Mouse (Mus musculus): ENCODE data around the gene Zcchc7. TPM values are rescaled to one million over a fixed set of nuclear protein-coding genes. Genes with fewer than 3 reads are reported as not detected.
"Not testable (repeated sequence)": the region's sequence is repeated elsewhere in the genome, so short reads cannot be mapped to it uniquely, and the experiment has no call there.

Gene Zcchc7
- polyA plus RNA-seq, 1 experiment: 67.0 TPM

DNA sequence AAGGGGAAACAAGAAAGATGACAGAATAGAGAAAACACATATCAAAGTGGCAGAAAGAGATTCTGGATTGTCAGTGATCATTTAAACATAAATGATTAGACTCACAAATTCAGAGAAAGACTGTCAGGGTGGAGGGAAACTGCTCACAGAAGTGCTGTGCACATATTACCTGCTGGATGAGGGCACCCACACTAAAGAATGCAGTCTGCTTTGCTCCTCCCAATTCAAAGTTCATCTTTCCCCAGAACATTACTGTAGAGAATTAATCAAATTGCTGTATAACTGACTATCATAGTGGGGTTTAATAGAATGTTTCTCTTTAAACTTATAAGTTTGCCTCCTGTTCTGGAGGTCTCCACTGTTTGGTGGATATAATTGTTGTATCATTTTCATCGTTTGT, 15.2 kb upstream of the Zcchc7 start:
- H3K4me3 ChIP-seq (ENCODE audit: insufficient read depth, low read length): no peak overlapping the region
- H3K27ac ChIP-seq (ENCODE audit: insufficient read depth, low read length): no peak overlapping the region
- TF ChIP-seq POLR2A (IDR thresholded peaks at IDR 0.05; ENCODE audit: extremely low read depth, insufficient read depth, low read length) (no peak), CTCF (IDR thresholded peaks at IDR 0.05; ENCODE audit: extremely low read depth, insufficient read depth, low read length) (no peak)
- no peaks in the 10 kb centered on the region for H3K4me1 ChIP-seq (ENCODE audit: control insufficient read depth, insufficient read depth, low read length)

DNA sequence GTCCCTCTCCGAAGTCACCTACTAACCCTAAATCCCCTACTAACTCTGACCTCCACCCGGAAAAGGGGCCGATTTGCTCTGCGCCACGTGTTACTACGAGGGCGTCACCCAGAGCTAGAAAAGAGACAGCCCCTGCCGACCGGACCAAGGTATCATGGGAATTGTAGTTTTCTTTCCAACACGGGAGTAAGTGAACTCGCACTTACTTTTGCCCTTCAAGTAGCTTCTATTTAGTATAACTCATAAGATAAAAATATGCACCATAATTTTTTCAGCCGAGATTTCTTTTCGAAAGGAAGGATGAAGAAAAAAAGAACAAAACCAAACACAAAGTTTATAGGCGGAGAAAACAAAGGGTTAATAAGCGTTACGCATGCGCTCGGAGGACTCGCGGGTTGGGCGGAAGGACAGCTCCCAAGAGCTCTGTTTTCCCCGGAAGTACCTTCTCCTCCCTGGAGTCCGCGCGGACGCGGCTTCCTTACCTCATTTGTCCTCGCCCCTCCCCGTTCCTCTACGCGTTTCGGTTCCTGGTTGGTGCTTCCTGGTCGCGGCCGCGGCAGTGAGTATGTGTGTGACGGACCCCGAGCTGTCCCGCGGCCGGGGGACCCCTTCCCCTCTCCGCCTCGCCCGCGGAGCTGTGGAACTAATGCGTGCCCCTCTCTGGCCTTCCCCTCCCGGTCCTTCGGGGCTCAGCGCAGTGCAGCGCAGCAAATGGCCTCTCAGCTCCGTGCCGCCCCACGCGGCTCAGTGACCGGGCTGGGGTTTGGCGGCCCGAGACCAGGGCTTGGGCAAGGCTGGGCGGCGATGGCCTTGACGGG, 666 bp downstream of the Zcchc7 start:
- Histone ChIP-seq H3K27ac (ENCODE audit: insufficient read depth, low read length) (peak overlapping the region; percentile 67), H3K4me1 (ENCODE audit: control insufficient read depth, insufficient read depth, low read length) (no peaks in the 10 kb centered on the region), H3K4me3 (ENCODE audit: insufficient read depth, low read length) (peak overlapping the region; percentile 97)
- peak; percentile 86 for TF ChIP-seq POLR2A (IDR thresholded peaks at IDR 0.05; ENCODE audit: extremely low read depth, insufficient read depth, low read length)
- TF ChIP-seq CTCF (IDR thresholded peaks at IDR 0.05; ENCODE audit: extremely low read depth, insufficient read depth, low read length): no peak

DNA sequence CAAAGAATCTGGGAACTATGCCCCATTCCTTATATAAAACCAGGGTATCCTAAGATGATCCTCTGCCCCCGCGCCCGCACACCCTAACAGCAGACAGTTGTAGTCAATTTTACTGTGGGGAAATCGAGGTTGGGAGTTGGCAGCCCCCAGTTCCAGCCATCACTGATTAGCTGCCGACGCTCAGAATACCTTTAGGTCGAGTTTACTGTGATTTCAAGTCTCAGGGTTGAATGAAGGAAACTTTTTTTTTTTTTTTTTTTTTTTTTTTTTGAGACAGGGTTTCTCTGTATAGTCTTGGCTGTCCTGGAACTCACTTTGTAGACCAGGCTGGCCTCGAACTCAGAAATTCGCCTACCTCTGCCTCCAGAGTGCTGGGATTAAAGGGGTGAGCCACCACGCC, 1.5 kb downstream of the Zcchc7 start:
- H3K27ac ChIP-seq (ENCODE audit: insufficient read depth, low read length): peak overlapping the region; percentile 67; the same call in 1 of the 2 replicates
- not testable (repeated sequence) for H3K4me1 ChIP-seq (ENCODE audit: control insufficient read depth, insufficient read depth, low read length)
- peak overlapping the region; percentile 97 for H3K4me3 ChIP-seq (ENCODE audit: insufficient read depth, low read length)

DNA sequence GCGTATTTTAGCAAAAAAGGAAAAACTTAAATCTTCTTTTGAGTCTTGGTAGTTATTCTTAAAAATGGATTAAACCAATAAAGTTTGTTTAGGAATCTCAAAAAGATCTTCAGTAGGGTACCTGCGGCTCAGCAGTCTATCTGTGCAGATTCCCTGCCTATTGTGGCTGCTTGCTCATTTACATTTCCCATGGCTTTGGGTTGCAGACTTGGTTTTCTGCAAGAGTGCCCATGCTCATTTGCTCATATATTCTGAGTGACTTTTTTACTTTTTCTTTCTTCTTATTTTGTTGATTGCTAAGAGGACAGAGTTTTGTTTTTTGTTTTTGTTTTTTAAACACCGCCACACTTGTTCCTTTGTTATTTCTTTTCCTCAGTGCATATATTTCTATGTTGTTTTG, 19.2 kb downstream of the Zcchc7 start:
- H3K27ac ChIP-seq (ENCODE audit: insufficient read depth, low read length): no peak overlapping the region
- no peak for TF ChIP-seq POLR2A (IDR thresholded peaks at IDR 0.05; ENCODE audit: extremely low read depth, insufficient read depth, low read length)
- TF ChIP-seq CTCF (IDR thresholded peaks at IDR 0.05; ENCODE audit: extremely low read depth, insufficient read depth, low read length): no peak
- no peak overlapping the region for H3K4me3 ChIP-seq (ENCODE audit: insufficient read depth, low read length)
- H3K4me1 ChIP-seq (ENCODE audit: control insufficient read depth, insufficient read depth, low read length): no peaks in the 10 kb centered on the region

GRCm38 (mm10) chr4:44776651-44777050, 21.0 kb downstream of the Zcchc7 start:
- H3K4me1 ChIP-seq (ENCODE audit: control insufficient read depth, insufficient read depth, low read length): no peaks in the 10 kb centered on the region
- H3K4me3 ChIP-seq (ENCODE audit: insufficient read depth, low read length): no peak overlapping the region
- no peak for TF ChIP-seq CTCF (IDR thresholded peaks at IDR 0.05; ENCODE audit: extremely low read depth, insufficient read depth, low read length)
- no peak for TF ChIP-seq POLR2A (IDR thresholded peaks at IDR 0.05; ENCODE audit: extremely low read depth, insufficient read depth, low read length)
- H3K27ac ChIP-seq (ENCODE audit: insufficient read depth, low read length): no peak overlapping the region

DNA sequence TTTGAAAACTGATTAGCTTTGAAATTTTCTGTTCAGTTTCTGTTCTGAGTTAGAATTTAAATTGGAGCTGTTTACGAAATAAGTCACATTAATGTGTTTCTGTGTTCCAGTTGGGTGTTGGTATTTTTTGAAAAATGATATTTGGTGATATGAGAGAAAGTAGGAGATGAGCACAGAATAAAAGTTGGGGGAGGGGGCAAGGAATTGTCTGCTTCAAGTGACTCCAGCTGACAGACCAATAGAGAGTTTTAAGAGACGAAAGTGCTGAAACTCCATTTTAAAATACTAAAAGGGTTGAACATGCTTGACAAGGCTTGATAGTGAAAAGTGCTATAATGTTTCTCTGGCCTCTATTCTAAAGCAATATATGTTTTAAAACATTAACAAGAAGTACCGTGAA, 21.4 kb downstream of the Zcchc7 start:
- H3K4me3 ChIP-seq (ENCODE audit: insufficient read depth, low read length): no peak overlapping the region
- H3K27ac ChIP-seq (ENCODE audit: insufficient read depth, low read length): no peak overlapping the region
- TF ChIP-seq CTCF (IDR thresholded peaks at IDR 0.05; ENCODE audit: extremely low read depth, insufficient read depth, low read length) (no peak), POLR2A (IDR thresholded peaks at IDR 0.05; ENCODE audit: extremely low read depth, insufficient read depth, low read length) (no peak)
- H3K4me1 ChIP-seq (ENCODE audit: control insufficient read depth, insufficient read depth, low read length): no peaks in the 10 kb centered on the region

DNA sequence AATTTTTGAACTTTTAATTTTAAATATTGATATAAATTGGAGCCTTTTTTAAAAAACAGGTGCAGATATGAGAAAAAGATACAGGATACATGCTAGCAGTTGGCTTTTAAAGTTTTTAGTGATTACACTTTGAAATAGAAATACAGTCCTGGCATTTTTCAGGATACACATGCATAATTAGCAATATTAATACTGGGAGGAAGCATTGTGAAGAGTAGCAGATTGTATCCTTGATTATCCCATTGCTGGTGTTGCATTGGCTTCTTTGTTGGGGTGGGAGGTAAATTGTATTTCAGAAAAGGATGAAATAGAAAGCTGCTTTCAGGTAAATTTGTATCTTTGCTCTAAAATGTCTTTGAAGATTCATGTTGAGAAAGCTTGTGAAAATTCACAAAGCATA, 22.0 kb downstream of the Zcchc7 start:
- TF ChIP-seq POLR2A (IDR thresholded peaks at IDR 0.05; ENCODE audit: extremely low read depth, insufficient read depth, low read length) (no peak), CTCF (IDR thresholded peaks at IDR 0.05; ENCODE audit: extremely low read depth, insufficient read depth, low read length) (no peak)
- H3K27ac ChIP-seq (ENCODE audit: insufficient read depth, low read length): no peak overlapping the region
- H3K4me1 ChIP-seq (ENCODE audit: control insufficient read depth, insufficient read depth, low read length): no peaks in the 10 kb centered on the region
- no peak overlapping the region for H3K4me3 ChIP-seq (ENCODE audit: insufficient read depth, low read length)

DNA sequence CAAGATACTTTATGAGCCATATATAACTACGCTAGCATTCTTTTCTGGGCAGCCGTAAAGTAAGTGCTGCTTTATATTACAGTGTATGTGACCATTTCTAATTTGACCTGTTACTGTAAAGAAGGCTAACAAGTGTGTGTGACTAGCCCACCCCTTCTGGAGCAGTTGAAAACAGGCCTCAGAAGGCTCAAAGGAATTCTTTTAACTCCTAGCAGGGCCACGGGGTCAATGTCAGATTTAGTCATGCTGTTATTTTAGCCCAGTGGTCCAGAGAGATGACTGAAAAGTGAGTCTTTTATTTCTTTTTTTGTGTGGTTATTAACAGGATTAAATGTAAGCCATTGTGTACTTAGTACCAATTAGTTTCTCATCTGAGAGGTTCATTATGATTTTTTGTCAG, 22.6 kb downstream of the Zcchc7 start:
- Histone ChIP-seq H3K4me3 (ENCODE audit: insufficient read depth, low read length) (no peak overlapping the region), H3K4me1 (ENCODE audit: control insufficient read depth, insufficient read depth, low read length) (no peaks in the 10 kb centered on the region), H3K27ac (ENCODE audit: insufficient read depth, low read length) (no peak overlapping the region)
- no peak for TF ChIP-seq POLR2A (IDR thresholded peaks at IDR 0.05; ENCODE audit: extremely low read depth, insufficient read depth, low read length)
- no peak for TF ChIP-seq CTCF (IDR thresholded peaks at IDR 0.05; ENCODE audit: extremely low read depth, insufficient read depth, low read length)

DNA sequence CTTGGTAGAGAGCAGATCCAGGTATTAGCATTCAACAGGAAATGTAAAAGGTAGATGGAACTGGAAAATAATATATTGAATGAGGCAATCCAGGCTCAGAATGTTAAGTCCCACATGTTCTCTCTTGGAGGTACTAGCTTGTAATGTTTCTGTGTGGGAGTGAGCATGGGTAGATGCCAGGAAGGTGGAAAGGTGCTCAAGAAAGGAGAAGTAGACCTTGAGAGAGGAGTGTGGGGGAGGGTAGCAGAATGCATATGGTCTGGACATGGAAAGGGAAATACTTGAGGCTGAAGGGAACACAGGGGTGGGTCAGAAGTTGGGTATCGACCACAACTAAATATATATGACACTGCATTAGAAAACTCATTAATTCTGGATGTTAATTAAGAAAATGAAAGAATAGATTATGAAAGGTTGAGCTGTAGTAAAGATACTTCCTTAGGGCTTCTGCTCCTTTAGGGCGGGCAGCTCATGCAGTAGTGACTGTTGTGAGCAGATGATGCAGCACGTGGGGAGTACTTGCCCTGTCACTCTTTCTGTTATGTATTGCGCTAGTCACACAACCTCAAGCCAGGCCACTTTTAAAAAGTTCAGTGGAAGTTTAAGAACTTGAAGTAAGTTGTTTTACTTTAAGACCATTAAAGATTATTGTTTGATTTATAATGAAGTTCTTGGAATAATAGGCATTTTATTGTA, 24.9 kb downstream of the Zcchc7 start:
- no peak overlapping the region for H3K4me3 ChIP-seq (ENCODE audit: insufficient read depth, low read length)
- TF ChIP-seq POLR2A (IDR thresholded peaks at IDR 0.05; ENCODE audit: extremely low read depth, insufficient read depth, low read length) (no peak), CTCF (IDR thresholded peaks at IDR 0.05; ENCODE audit: extremely low read depth, insufficient read depth, low read length) (no peak)
- H3K4me1 ChIP-seq (ENCODE audit: control insufficient read depth, insufficient read depth, low read length): no peaks in the 10 kb centered on the region
- no peak overlapping the region for H3K27ac ChIP-seq (ENCODE audit: insufficient read depth, low read length)

GRCm38 (mm10) chr4:44781494-44781893, 25.8 kb downstream of the Zcchc7 start:
- TF ChIP-seq CTCF (IDR thresholded peaks at IDR 0.05; ENCODE audit: extremely low read depth, insufficient read depth, low read length) (no peak), POLR2A (IDR thresholded peaks at IDR 0.05; ENCODE audit: extremely low read depth, insufficient read depth, low read length) (no peak)
- no peak overlapping the region for H3K27ac ChIP-seq (ENCODE audit: insufficient read depth, low read length)
- no peaks in the 10 kb centered on the region for H3K4me1 ChIP-seq (ENCODE audit: control insufficient read depth, insufficient read depth, low read length)
- H3K4me3 ChIP-seq (ENCODE audit: insufficient read depth, low read length): no peak overlapping the region
